Mouse (Mus musculus) lung, postnatal 25 days (tissue): ENCODE measurements around the gene Tmem151b.

ENCODE experiments used
- DNase-seq: peaks from one replicate; pipeline ENCODE4 v3.0.0; 2022; ENCODE audit warnings: low spot score

The Tmem151b gene

GRCm38 (mm10) chr17:45584096-45584896 is 34.8 kb upstream of the Tmem151b start:
- DNase-seq, result peak; percentile 90

GRCm38 (mm10) chr17:45582715-45583355 is 33.4 kb upstream of the Tmem151b start:
- DNase-seq, result no peak

DNA sequence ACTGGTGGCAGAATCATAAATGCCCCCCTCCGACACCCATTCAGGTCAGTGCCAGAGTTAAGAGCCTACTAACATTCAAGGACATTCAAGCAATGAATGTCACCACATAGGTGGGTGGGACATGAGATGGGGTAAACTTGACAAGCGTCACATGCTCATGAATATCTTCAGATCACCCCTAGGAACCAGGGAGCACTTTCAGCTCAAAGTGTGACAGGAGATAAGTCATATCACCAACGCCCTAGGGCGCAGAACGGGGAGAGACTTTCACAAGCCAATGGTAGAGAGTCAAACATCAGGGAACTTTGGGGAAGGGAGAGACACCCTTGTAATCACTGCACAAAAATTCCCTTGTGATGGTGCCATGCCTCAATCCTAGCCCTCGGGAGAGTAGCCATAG is 32.7 kb upstream of the Tmem151b start:
- DNase-seq, result no peak

GRCm38 (mm10) chr17:45581567-45581983 is 32.1 kb upstream of the Tmem151b start:
- DNase-seq, result peak; percentile 79

GRCm38 (mm10) chr17:45580958-45581477 is 31.5 kb upstream of the Tmem151b start:
- peak; percentile 70 for DNase-seq

GRCm38 (mm10) chr17:45579554-45579953 is 30.1 kb upstream of the Tmem151b start:
- DNase-seq, result no peak

DNA sequence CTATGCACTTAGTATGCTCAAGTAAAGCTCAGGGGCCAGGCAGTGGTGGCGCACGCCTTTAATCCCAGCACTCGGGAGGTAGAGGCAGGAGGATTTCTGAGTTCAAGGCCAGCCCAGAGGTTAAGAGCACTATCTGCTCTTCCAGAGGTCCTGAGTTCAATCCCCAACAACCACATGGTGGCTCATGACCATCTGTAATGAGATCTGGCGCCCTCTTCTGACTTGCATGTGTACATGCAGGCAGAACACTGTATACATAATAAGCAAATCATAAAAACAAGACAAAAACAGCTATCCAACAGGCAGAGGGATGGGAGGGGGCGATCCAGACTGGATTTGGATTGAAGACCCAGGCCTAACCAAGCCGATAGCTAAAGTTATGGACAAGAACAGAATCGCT is 29.4 kb upstream of the Tmem151b start:
- DNase-seq, result no peak

GRCm38 (mm10) chr17:45578242-45578641 is 28.8 kb upstream of the Tmem151b start:
- DNase-seq, result no peak

DNA sequence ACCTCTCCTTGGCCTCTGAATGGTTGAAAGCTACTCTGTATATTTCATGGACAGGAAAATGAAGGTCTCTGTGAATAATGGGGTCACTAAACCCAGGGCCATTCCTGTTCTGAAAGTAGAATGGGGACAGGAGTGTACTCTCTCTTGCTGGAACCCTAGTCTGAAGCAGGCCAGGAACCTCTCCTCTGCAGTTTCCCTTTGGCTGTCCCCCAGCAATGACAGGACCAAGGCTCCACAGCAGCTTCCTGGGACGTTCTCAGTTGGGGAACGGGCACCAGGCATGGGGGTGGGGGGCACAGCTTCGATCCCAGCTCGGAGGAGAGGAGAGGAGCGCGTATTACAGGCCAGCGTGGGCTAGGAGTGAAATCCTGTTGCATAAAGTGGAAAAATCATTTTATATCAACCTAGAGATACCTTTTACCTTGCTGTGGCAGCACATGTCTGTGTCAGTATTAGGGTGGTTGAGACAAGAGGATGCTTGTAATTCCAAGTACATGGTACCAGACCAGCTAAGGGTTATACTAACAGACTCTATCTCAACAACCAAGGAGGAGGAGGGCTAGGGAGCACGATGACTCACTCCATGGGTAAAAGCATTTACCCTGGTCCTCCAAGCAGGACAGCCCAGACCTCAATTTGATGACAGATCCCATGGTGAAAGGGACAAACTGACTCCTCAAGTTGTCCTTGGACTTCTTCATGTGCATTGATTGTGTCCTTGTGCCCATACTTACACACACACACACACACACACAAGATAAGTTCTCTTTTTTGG is 25.8 kb upstream of the Tmem151b start:
- no peak for DNase-seq

GRCm38 (mm10) chr17:45574129-45574761 is 24.8 kb upstream of the Tmem151b start:
- DNase-seq, result peak; percentile 69

DNA sequence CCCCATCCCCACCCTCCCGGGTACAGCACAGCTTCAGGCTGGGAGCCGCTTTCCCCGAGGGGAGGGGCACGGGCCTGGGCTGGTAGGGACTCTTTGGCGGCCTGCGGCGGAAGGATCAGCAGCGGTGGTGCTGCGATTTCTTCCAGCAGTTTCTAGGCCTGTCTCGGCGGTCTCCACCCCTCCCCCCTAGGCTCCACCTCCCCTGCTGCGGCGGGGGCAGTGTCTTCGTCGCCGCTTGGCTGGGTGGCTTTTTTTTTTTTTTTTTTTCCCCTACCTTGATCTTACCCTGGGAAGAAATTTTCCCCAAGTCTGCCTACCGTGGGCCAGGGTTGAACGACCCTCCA is 24.3 kb upstream of the Tmem151b start:
- peak; percentile 98 for DNase-seq

DNA sequence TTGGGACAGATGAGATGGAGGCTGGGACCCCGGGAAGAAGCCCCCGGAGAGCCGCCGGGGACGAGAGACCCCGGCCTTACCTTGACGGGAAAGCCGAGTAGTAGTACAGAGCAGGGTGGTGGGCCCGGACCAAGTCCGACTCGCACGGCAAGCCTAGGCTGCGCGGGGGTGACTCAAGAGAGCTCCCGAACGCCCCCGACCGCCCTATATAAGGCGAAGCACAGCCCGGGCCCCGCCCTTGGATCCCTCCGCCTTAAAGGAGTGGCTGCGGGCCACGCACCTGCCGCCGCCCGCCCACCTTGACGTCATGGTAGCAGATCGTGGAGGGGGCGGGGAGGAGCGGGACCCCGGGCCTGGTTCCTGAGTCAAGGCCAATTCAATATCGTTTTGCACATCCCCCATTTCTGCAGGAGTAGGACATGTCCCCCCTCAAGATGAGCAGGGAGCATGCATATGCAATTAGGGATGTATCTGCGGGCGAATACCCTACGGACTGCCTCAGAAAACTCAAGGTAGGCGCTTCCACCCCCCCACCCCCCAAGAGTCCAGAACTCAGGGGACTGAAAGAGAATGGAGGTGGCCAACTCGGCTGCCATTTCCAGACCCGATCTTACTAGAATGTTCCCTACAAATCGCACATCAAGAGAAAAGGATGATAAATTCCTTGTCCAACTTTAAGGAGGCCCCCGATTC is 23.8 kb upstream of the Tmem151b start, which contains the start of gene Hsp90ab1:
Gene Hsp90ab1, minus strand, starts transcription at position 185 of the 693 bp plus-strand sequence.
- DNase-seq, result peak; percentile 98

- peak; percentile 87 for DNase-seq
Observed at GRCm38 (mm10) chr17:45572103-45573086, 22.9 kb upstream of the Tmem151b start.

GRCm38 (mm10) chr17:45569999-45570398 is 20.5 kb upstream of the Tmem151b start:
- DNase-seq, result no peak

DNA sequence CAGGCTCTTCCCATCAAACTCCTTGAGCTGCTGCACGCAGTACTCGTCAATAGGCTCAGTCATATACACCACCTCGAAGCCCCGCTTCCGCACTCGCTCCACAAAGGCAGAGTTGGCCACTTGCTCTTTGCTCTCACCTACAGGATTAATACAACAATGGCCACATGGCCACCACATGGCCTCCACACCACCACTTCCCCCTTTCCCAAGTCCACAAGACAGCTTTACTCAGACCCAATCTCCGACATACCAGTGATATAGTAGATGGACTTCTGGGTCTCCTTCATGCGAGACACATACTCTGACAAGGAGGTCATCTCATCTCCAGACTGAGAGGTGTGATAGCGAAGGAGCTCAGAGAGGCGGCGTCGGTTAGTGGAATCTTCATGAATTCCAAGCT is 19.5 kb upstream of the Tmem151b start:
- no peak for DNase-seq

DNA sequence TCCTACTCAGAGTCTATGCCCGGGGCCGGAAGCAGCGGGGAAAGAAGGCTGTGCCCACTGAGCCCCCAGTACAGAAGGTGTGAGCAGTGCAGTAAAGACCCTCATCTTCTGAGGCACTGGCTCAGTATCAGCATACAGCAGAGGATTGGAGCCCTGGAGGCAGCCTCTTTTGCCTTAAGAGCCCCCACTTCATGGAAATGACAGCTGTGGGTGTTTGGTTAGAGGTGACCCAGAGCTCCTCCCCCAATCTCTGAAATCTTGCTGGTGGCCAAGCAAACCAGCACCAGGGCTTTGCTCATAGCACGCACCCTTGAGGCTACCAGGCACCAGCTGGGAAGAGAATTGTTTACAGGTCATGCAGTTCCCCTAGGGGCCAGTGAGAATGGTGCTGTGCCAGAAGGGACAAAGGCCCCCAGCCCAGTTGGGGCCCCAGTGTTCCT is 17.7 kb upstream of the Tmem151b start:
- DNase-seq, result no peak

- DNase-seq, result no peak
Observed at GRCm38 (mm10) chr17:45566360-45567161, 17.1 kb upstream of the Tmem151b start.

DNA sequence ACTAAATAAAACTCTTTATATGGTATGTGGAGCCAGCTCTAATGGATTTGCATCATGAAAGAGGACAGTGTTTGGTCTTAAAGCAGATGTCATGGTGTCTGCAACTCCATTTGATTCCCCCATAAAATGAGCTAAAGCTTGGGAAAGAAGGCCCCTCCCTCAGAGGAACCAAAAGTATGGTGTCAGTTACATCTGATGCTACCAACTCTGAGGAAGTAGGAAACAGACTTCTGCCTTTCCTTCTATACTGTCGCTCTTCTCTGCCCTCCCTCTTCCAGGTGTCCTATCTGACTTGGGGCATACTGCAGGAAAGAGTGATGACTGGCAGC is 16.5 kb upstream of the Tmem151b start:
- no peak for DNase-seq

DNA sequence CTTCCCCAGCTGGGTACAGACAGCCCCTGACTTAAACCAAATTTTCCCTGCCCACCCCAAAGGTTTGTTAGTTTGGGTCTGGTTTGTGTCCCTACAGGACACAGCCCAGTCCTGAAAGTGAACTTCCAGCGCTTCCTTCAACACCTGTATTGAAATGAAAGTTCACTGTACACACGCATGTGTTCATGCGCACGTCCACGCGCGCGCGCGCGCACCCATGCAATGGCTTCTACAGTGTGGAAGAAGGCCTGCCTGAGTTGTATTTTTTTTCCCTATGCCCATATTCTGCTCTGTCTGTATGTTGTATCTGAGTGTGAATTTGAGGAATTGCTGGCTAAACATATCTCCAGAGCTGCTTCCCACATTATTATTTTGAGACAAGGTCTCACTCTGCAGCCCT is 15.6 kb upstream of the Tmem151b start:
- no peak for DNase-seq
